Mouse (Mus musculus) heart, embryonic 16.5 days (tissue): ENCODE measurements at regions not wholly inside any gene's neighbourhood (a gene's known extent, or its start where the extent isn't known, plus 50 kb on each side); places are given as distances from the start of the nearest gene placed in this dataset. TPM values are rescaled to one million over a fixed set of nuclear protein-coding genes. Genes with fewer than 3 reads are reported as not detected.

Experiments used
- ATAC-seq: fragments of 200-750 bp; cut with Nextera tagmentation; replicated peaks from 2 replicates; pipeline ENCODE4 v1.8.0; 2017; ENCODE audit warnings: moderate number of reproducible peaks; ENCODE audit not compliant: insufficient read depth, low FRiP score; ENCODE audit errors: extremely low read depth
- H3K27ac ChIP-seq: fragments of 300-500 bp; sonication (generic); 2 replicates; pipeline ENCODE4 v1.5.1; 2014; ENCODE audit warnings: mild to moderate bottlenecking, low read length, control low read depth, moderate library complexity
- H3K27me3 ChIP-seq: fragments of 300-500 bp; sonication (generic); 2 replicates; pipeline ENCODE4 v1.6.1; 2014; ENCODE audit warnings: low read length, mixed read lengths; ENCODE audit not compliant: control insufficient read depth, insufficient read depth
- H3K36me3 ChIP-seq: fragments of 300-500 bp; sonication (generic); 2 replicates; pipeline ENCODE4 v1.6.1; 2014; ENCODE audit not compliant: control insufficient read depth, insufficient read depth
- H3K4me1 ChIP-seq: fragments of 300-500 bp; sonication (generic); 2 replicates; pipeline ENCODE4 v1.6.1; 2014; ENCODE audit warnings: low read length, mixed read lengths; ENCODE audit not compliant: control insufficient read depth, insufficient read depth
- H3K4me2 ChIP-seq: fragments of 300-500 bp; sonication (generic); 2 replicates; pipeline ENCODE4 v1.6.1; 2014; ENCODE audit warnings: low read depth, mild to moderate bottlenecking, control low read depth, low read length
- H3K4me3 ChIP-seq: fragments of 300-500 bp; sonication (generic); 2 replicates; pipeline ENCODE4 v1.5.1; 2014; ENCODE audit warnings: mild to moderate bottlenecking, control low read depth, low read length
- H3K9ac ChIP-seq: fragments of 300-500 bp; sonication (generic); 2 replicates; pipeline ENCODE4 v1.6.1; 2014; ENCODE audit warnings: low read length, control low read depth
- H3K9me3 ChIP-seq: fragments of 300-500 bp; sonication (generic); replicated peaks from 2 replicates; pipeline ENCODE4 v1.6.1; 2016; ENCODE audit warnings: low read length; ENCODE audit not compliant: control insufficient read depth
- WGBS: fragments of 180-500 bp; shearing (Covaris S2); extraction: QIAGEN DNeasy Blood & Tissue Kit; methylation state at CpG from one replicate; pipeline ENCODE4 v1.1.7; 2014; 5-methylcytosine and 5-hydroxymethylcytosine counted together
- microRNA-seq: library from miRNA; unstranded; fragments of <30 nt; microRNA quantifications from one replicate; pipeline ENCODE4, GENCODE M21; 2017

DNA sequence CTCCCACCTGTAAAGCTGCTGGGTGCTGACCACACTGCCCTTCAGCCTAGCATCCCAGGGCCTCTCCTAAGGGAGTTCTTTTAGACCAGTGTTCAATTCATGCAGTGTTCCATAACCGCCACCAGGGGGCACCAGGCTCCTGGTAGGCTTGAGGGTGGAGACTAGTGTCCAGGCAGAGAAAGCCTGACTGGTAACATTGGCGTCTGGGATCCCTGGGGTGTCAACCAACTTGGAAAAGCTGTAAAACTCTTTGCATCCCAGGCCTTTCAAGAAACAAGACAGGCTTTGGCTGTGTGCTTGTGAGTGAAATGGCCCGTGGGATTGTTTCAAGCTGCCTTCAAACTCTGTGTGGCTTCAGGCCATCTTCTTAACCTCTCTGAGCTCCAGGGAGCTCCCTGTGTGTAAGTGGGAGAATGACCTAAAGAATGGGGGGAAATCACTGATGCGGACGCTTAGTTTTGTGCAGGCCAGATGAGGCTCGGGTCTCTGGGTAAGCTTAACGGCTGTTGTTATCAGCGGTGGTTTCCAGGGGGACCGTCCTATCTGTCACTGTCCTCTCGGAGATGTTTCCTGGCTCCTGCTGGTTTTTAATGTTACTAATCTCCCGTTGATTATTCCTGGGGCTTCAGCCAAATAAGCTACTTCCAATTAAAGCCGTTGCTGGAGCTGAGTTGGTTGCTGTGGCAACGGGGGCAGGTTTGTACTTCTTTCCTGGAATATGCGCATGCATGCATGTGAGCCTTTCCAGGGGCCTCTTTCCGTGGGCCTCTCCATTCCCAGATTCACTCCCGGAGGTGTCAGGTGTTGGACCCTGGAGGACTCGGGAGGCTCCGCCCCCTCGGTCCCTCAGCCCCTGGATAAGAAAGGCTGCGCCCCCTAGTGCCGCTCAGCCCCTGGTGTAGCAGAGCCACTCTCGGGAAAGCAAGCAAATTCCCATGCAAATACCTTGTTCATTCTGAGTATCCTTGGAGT, 147.6 kb upstream of the Kcnab2 start:
- Histone ChIP-seq H3K9ac (no peak overlapping the region), H3K4me1 (no peaks in the 10 kb centered on the region), H3K27me3 (peaks cover 2% of the 10 kb centered on the region; the same call in 1 of the 2 replicates), H3K4me2 (peak overlapping the region; percentile 5), H3K4me3 (no peak overlapping the region), H3K9me3 (no peaks in the 10 kb centered on the region), H3K27ac (no peak overlapping the region), H3K36me3 (no peaks in the 10 kb centered on the region)
- WGBS, result 4% methylated on average over 22 of the region's 22 CpGs
- ATAC-seq, result peak; percentile 56

DNA sequence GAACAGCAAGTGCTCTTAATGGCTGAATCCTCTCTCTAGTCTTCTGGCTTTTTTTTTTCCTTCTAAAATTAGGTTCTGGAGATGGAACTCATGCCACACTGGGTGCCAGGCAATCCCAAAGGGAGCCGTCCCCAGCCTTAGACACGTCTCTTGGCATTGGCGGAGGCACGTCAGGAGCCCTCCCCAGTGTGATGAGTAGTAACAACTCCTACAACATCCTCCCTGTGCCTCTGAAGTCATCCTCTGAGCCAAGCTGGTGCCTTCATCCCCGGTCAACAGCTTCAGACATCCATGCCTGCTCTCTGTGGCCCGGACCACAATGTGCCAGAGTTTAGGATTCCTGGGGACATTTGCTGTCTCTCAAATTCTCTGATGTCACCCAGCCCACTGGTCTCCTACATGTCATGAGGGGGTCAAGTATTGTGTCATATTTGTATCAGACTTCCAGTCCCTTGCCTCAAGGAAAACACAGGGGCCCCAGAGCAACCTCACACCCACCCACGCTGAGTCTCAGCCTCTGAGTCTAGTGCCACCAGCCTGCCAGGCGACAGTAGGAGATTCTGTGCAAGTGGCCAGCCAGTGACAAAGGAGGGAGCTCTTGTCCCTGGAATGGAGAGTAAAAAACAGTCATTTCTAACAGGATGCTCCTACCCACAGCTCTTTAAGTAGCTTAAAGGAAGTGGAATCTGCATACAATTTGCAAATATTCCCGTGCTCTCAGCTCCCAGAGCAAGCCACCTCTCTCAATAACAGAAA, 144.5 kb upstream of the Kcnab2 start:
- Histone ChIP-seq H3K27ac (no peak overlapping the region), H3K4me3 (no peak overlapping the region), H3K9ac (no peak overlapping the region), H3K4me2 (no peak overlapping the region), H3K36me3 (no peaks in the 10 kb centered on the region), H3K4me1 (no peaks in the 10 kb centered on the region), H3K27me3 (peaks cover 2% of the 10 kb centered on the region; the same call in 1 of the 2 replicates), H3K9me3 (no peaks in the 10 kb centered on the region)
- no peak for ATAC-seq
- WGBS, result 58% methylated on average over 9 of the region's 9 CpGs

DNA sequence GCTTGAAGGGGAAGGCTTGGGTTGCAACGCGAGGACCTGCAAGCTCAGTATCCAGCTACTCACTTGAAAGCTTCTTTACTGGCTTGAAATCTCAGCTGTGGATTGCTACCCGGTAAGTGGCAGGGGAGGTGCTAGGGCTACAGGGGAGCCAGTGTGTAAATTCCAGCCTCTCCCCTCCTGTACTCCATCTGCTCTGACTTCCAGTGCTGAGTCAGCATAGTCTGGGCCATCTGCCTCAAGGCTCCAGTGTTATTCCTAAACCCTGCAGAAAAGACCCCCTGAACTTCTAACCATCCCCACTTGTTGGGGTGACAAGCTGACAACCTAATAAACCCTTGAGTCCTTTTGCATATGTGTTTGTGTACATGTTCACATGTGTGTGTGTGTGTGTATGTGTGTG, 140.0 kb upstream of the Kcnab2 start:
- 32% methylated on average over 3 of the region's 3 CpGs for WGBS
- no peak for ATAC-seq
- H3K36me3 ChIP-seq, result no peaks in the 10 kb centered on the region
- H3K9me3 ChIP-seq, result 0 out of 2 replicates have a peak, but pooled peaks cover 2% of the 10 kb centered on the region
- no peak overlapping the region for H3K27ac ChIP-seq
- H3K4me2 ChIP-seq, result no peak overlapping the region
- H3K27me3 ChIP-seq, result no peaks in the 10 kb centered on the region
- H3K9ac ChIP-seq, result no peak overlapping the region
- no peak overlapping the region for H3K4me3 ChIP-seq
- H3K4me1 ChIP-seq, result no peaks in the 10 kb centered on the region

DNA sequence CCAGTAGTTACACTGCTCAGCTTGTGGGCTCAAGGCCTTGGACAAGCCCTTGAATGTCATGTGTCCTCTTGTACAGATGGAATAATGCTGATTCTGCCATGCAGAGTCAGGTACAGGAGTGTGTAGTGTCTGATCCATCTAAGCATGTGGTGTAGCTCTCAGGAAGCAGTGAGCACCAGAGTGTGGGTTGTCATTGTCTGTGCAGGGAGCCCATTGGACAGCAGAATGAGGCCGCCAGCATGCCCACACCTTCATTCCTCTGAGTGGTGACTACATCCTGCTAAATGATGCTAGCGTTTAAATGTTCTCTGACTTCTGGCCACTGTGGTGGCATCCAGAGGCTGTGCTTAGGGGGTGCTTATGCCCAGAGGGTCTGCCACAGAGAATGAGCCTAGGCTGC, 137.5 kb upstream of the Kcnab2 start:
- Histone ChIP-seq H3K4me1 (no peaks in the 10 kb centered on the region), H3K4me2 (no peak overlapping the region), H3K4me3 (no peak overlapping the region), H3K9ac (no peak overlapping the region), H3K27me3 (no peaks in the 10 kb centered on the region), H3K36me3 (no peaks in the 10 kb centered on the region), H3K27ac (no peak overlapping the region), H3K9me3 (0 out of 2 replicates have a peak, but pooled peaks cover 2% of the 10 kb centered on the region)
- ATAC-seq, result no peak
- 83% methylated on average over 2 of the region's 2 CpGs for WGBS

DNA sequence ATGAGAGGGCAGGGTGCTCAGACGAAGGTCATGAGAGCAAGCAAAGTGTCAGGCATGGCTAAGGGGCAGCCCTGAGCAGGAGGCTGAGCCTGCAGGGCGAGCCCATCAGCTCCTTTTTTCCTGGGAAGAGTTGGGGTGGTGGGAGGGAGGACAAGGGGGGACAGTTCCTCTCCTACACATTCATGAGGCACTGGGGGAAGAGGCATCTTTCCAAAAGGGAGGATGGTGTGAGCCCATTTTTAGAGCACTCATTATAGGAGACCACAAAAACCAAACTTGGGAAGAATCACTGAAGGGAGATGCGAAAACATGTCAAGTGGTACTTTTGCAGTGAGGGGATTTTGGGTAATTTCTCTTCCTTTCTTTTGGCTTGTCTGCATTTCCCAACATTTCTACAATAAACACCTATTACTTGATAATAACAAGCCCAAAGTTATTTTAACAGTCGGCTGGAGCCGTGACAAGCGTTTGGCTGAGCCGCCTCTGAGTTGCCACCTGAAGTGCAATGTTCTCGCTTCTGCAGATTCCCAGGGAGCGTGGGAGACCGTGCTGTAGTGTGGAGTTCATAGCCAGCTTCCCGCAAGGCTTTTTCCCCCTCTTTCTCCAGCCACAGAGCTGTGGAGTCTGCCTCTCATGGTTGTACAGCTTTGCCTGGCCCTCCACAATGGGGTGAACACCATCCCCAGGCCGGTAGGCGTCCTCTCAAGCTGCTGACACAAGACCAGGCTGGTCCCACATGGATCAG, 136.9 kb upstream of the Kcnab2 start:
- Histone ChIP-seq H3K4me2 (no peak overlapping the region), H3K27me3 (no peaks in the 10 kb centered on the region), H3K36me3 (no peaks in the 10 kb centered on the region), H3K9ac (no peak overlapping the region), H3K4me1 (no peaks in the 10 kb centered on the region), H3K9me3 (0 out of 2 replicates have a peak, but pooled peaks cover 2% of the 10 kb centered on the region), H3K27ac (no peak overlapping the region), H3K4me3 (no peak overlapping the region)
- 78% methylated on average over 13 of the region's 13 CpGs for WGBS
- ATAC-seq, result no peak

Small RNA genes lying in the stretch of these regions (microRNA-seq; reads per million reads assigned to microRNA genes)
- not detected for gene Gm25779
